Mouse (Mus musculus) left cerebral cortex, adult 18-20 months (tissue): ENCODE measurements around the gene Hadhb. TPM values are rescaled to one million over a fixed set of nuclear protein-coding genes. Genes with fewer than 3 reads are reported as not detected.

ENCODE experiments used
- DNase-seq, 2 experiments: peaks; one replicate each; pipeline ENCODE4 v3.0.0; 2021 to 2022; ENCODE audit warnings: low spot score in 2 of 2, mixed read lengths in 1 of 2
- total RNA-seq, 2 experiments: library from RNA; stranded (reverse); gene quantifications; 2 replicates each; pipeline ENCODE4 v1.2.3; 2021

The Hadhb gene
- total RNA-seq, 2 experiments from 2014 or later, result 78.7 to 78.9 TPM

- no peak for DNase-seq
These were observed 28.3 kb upstream of the Hadhb start for GRCm38 (mm10) chr5:30126756-30127155.

- DNase-seq, result no peak
These were observed 27.0 kb upstream of the Hadhb start for GRCm38 (mm10) chr5:30127921-30128597.

DNA sequence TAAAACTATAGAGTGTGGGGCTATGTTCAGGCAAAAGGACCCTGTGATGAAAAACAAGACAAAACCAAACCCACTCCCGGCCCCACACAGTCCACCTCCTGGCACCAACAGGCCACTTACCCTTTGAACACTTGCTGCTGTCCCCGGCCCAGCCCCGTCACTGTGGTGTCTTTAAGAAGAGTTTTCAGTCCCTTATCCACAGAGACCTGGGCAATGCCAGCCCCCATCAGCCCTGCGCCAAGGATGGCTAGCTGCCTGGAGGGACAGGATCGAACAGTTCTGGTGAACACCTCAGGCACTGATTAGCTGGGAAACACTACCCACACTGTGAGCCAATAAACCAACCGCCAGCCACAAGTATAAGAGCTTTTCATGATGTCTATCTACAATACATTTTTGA lies 26.4 kb upstream of the Hadhb start:
- no peak for DNase-seq

DNA sequence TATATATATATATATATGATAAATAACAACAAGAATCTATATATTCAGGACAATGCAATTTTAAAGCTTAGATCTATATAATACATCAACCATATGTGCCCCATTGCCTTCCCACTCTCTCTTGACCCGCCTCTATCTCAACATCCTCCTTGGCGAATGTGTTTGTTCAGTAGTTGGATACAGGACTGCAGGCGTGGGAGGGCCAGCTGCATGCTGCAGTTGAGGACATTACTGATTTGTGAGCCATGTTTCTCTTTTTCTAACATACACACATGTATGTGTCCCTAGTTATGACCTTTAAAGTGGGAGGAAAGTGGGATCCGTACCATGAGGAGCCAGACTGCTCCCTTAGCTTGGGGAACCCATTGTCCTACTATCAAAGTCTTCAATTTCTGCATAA lies 23.8 kb upstream of the Hadhb start:
- DNase-seq, result no peak

DNA sequence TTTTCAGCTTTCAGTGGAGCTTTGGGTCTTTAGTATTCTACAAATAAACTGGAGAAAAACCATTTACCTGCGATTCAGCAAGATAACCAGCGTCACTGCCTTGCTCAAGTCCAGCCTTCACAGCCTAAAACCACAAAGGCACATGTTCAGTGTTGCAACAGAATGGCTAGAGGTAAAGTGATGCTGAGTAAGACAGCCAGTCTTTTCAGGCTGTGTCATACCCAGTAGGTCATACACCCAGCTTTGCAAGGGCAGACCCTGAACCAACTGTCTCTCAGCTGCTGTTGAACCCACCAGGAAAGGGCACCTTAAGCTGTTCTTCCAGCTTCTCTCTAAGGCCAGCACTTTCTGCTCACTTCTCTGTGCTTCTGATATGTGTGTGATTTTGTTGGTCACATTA lies 22.9 kb upstream of the Hadhb start:
- DNase-seq, result no peak

- no peak for DNase-seq
These were observed 19.3 kb upstream of the Hadhb start for GRCm38 (mm10) chr5:30135711-30136231.

DNA sequence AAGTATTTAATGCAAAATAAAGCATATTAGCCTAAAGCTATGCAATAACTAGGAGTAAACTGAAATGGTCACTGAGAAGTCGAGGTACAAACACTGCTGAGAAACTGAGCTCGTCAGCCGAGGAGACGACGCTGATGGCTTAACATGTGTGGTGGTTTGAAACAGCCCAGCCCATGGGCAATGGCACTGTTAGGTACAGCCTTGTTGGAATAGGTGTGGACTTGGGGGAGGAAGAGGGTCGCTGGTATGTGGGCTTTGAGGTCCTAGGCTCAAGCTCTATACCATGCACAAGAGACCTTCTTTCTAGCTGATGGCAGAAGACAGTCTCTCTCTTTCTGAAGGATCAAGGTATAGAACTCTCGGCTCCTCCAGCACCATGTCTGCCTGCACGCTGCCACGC lies 17.8 kb upstream of the Hadhb start:
- DNase-seq, result no peak

DNA sequence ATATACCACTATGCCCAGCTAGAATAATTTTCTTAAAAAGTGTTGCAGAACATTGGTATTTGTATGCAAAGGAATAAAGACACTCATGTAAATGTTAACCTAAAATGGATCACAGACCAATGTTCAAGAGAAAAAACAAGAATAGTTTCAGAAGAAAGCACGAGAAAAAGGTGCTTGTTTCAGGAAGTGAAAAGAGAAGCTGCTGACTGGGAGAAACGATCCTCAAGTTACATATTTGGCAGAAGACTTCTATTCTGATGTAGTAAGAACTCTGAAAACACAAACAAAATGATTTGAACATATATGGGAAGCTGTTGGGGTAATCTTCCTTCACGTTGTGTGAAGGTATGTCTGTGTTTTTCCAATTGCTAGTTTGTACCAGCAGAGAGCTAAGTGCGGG lies 16.9 kb upstream of the Hadhb start:
- no peak for DNase-seq

GRCm38 (mm10) chr5:30146526-30146925 lies 8.5 kb upstream of the Hadhb start:
- DNase-seq, result no peak

DNA sequence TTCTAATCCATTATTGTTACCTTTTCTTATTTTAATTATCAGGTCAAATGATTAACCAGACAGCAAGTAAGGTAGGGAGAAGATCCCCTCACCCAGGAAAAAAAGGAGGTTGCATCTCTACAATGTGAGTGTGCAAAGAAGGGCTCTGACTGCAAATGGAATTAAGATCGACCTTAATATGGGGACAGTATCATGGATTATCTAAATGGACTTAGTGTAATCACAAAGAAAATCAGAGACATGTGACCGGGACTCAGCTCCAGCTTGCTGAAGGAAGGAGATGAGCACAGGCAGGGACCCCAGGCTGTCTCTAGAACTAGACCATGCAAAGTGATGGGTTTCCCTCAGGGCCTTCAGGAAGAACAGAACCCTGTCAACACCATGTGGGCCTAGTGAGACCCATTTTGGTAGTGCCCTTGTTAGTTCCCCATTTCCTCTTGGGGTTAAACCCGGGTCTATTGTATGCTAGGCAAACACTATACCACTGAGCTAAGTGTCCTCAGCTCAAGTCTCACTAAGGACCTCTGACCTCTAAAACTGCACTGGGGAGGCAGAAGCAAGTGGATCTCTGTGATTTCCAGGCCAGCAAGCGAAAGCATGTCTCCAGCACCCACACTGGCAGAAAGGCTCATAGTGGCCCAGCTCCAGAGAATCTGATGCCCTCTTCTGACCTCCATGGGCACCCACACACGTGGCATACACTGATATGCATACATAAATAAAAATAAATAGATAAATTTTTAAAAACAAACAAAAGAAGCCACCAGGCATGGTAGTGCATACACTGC lies 6.7 kb upstream of the Hadhb start:
- DNase-seq, result no peak

- no peak for DNase-seq
These were observed 3.0 kb upstream of the Hadhb start for GRCm38 (mm10) chr5:30152007-30152406.

GRCm38 (mm10) chr5:30152413-30152812 lies 2.6 kb upstream of the Hadhb start:
- DNase-seq, result no peak

DNA sequence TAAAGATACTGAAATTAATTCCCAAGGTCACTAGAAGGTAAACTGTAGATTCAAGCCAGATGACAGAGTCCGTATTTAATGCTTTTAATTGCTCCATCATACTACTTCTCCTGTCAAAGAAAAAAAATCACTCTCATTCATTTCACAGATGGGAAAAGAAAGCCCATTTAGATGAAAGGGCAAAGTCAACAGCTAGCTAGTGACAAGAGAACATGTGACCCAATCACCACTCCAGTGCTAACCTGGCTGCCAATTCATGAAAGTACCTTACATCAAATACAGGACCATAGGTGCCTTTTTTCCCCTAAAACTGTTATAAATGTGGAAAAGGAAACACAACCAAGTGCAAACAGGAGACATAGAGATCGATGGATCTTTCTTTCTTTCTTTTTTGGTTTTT lies 1.8 kb upstream of the Hadhb start:
- no peak for DNase-seq

GRCm38 (mm10) chr5:30154013-30154412 lies 1.0 kb upstream of the Hadhb start:
- no peak for DNase-seq

DNA sequence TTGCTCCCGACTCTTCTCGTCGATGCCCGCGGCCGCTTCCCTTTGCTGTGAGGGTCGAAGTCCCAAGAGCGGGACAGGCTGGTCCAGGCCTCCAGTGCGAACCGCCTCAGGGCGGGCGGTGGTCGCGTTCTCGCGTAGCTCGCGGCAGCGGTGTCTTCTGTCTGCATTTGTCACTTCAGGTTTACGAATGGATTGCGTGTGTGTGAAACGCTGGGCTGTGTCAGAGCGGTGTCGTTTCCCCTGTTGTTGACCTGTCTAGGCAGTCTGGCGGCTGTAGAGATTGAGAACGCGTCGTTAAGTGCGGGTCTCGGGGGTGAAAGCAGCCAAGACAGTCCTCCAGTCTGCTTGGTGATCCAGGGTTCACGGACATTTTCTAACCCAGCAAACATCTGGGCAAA lies 346 bp downstream of the Hadhb start:
- no peak for DNase-seq

DNA sequence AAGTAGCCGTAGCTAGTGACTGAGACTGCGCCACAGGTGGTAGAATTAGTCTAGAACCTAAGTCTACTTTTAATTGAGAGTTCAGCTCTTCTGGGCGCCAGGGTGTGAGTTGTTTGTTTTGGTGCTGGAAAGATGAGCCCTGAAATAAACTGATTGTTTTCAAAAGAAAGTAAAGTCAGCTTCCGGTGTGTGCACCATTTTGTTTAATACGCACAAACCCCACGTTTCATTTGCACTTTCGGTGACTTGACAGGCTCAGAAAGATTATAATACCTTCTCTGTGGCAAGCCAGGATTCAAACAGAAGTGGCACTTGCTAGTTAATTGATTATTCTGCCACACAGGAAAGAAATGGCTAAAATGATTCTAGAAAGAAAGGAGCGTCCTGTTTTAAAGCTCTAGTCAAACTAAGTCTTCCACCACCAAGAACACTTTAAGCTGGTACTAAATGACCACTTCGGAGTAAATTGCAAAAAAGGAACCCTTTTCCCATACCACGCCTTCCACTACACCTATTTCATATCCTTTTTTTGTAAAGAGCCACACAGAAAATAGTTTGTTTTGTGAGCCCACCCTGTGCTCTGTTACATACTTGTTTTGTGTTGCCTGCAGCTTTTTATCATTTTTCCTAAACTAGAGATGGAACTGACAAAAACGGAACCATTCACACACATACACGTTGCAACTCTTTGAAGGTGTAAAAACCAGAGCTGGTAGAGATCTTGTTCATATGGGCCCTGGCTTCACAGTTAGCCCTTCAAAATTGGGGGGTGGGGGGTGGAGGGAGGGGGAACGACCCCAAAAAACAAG lies 977 bp downstream of the Hadhb start:
- no peak for DNase-seq

- no peak for DNase-seq
These were observed 4.6 kb downstream of the Hadhb start for GRCm38 (mm10) chr5:30159601-30160000.

DNA sequence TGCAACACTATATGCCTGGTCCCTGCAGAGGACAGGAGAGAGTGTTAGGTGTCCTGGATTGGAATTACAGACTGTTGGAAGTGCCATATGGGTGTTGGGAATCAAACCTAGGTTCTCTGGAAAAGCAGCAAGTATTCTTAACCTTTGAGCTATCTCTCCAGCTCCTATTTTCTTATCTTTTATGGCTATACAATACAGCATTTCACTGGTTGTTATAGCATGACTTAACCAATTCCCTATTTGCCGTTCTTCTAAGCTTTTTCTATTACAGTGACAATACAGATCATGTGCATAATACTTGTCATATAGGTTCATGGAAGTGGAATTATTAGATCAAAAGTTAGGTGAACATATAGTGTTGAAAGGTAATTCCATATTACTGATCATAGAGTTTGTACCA lies 6.8 kb downstream of the Hadhb start:
- no peak for DNase-seq

DNA sequence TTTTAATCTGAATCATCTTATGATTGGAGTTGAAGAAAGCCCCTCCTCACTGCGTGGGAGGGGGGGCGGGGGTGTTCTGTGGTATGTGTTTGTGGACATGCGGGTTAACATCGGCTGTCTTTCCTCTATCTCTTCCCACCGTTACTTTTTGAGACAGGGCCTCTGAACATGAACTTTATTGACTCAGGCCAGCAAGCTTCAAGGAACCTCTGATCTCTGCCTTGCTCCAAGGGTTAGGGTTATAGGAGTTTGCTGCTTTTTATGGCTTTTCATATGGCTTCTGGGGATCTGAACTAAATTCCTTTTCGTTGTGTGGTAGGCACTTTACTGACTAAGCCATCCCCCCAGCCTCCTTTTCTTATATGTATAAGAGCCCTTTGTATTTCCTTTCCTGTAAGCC lies 7.3 kb downstream of the Hadhb start:
- no peak for DNase-seq

DNA sequence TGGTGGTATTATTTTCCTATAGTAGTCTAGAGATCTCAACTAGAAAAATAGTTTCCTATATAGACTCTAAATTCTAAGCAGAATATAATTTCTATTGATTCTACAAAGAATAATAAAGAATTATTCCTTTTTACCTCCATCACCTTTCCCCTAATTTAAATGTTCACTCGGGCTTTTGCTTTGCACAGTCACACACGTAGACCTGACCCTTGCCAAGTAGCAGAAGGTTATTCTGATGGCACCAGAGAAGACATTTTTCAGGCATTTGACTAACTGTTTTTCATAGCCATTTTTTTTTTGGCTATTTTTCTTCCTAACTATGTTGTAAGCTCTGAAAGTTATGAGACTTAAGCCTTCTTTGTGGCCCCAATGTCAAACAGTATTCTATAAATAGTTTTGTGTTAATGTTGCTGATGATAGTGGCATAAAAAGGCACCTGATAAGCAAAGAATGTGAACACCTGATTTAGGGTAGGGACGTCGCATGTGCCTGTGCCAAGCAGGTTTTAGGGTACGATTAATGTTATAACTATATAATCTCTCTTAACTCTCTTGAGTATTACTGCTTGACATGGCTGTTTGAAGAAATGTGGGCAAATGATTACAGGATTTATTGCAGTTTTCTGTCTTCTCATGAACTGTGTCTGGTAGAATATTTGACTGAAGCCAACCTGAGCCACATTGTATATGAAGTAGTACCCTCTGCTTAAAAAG lies 10.3 kb downstream of the Hadhb start:
- DNase-seq, result no peak

DNA sequence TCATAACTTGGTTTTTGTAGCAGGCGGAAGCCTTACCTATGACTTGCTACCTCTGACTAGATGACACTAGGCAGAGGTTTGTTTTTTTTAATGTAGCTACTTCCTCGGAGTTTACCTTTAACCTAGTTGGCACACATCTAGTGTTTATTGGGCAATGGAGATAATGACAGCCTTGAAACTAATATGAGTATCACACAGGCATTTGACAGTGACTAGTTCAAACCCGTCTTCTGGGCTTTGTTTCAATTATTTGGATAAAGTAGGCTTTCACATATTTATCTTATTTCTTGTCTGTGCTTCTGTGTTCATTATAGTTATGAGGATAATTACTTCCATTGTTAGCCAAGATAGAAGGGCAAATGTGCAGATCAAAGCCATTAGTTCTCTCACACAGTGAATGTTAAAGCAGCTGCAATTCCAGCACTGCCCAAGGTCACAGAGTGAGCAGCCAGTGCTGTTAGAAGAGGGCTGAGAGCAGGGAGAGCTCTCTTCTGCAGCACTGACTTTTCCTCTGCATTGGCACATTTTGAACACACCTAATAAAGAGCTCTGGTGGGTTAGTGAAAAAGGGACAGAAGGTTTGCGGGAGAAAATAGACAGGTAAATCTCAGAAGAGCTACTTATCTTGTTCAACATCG lies 15.4 kb downstream of the Hadhb start:
- no peak for DNase-seq
